ENCODE assay signal across 10 mouse cellular contexts in genomic region chr2:153305240-153305639, GRCm38 (mm10). TPM values are rescaled to one million over a fixed set of nuclear protein-coding genes. Genes with fewer than 3 reads are reported as not detected.
DNase-seq lines count a peak whose midpoint lies in the region; ATAC-seq lines count a peak whose summit lies in the region.
"Had no signal": no experiment of that assay in that cellular context is flagged by ENCODE, and none has a peak within 500 bp of the region (broad histone marks: within the 10 kb centered on the region; RNA-seq: fewer than 3 reads in every experiment).

No protein-coding gene starts in this region.

- H3K27me3 ChIP-seq in hindbrain, embryonic 12.5 days: no peaks in the 10 kb centered on the region
- no peaks in the 10 kb centered on the region for H3K27me3 ChIP-seq in hindbrain, embryonic 10.5 days (ENCODE audit: insufficient read depth, poor library complexity, severe bottlenecking)
- H3K27me3 ChIP-seq: embryonic facial prominence, embryonic 13.5 days had no signal

- no peak overlapping the region for H3K4me3 ChIP-seq in hindbrain, embryonic 12.5 days
- H3K4me3 ChIP-seq in hindbrain, embryonic 10.5 days: no peak overlapping the region
- H3K4me3 ChIP-seq: embryonic facial prominence, embryonic 13.5 days had no signal

- WGBS in hindbrain, embryonic 12.5 days: 76% methylated on average over 6 of the region's 6 CpGs
- WGBS in hindbrain, embryonic 10.5 days: 87% methylated on average over 6 of the region's 6 CpGs

- H3K9me3 ChIP-seq in hindbrain, embryonic 12.5 days (replicated peaks): no peaks in the 10 kb centered on the region
- no peaks in the 10 kb centered on the region for H3K9me3 ChIP-seq in hindbrain, embryonic 10.5 days
- H3K9me3 ChIP-seq: embryonic facial prominence, embryonic 13.5 days had no signal

- no peak overlapping the region for H3K9ac ChIP-seq in hindbrain, embryonic 12.5 days
- H3K9ac ChIP-seq: embryonic facial prominence, embryonic 13.5 days had no signal

- ATAC-seq in hindbrain, embryonic 12.5 days (ENCODE audit: low FRiP score): no peak
- ATAC-seq: lung, postnatal 0 days had no signal

- DNase-seq in hindbrain, embryonic 10.5 days (ENCODE audit: low spot score): no peak
- DNase-seq in ovary, adult 18-20 months (ENCODE audit: low spot score): peak; percentile 81
- DNase-seq in ovary, postnatal 14 days (ENCODE audit: low spot score): no peak
- peak; percentile 27 to 44 for DNase-seq in heart, postnatal 10 days
- DNase-seq in cerebellum, postnatal 4 days (ENCODE audit: low spot score in 2 of 2): no peak
- no peak for DNase-seq in embryo, embryonic 10 days (ENCODE audit: low spot score)
- DNase-seq in urinary bladder, postnatal 10 days (ENCODE audit: low spot score): no peak

- no peaks in the 10 kb centered on the region for H3K36me3 ChIP-seq in hindbrain, embryonic 12.5 days
- no peaks in the 10 kb centered on the region for H3K36me3 ChIP-seq in hindbrain, embryonic 10.5 days

- intact Hi-C loops in heart, postnatal 10 days (cut with DNase I): no loop called here

- H3K4me2 ChIP-seq in hindbrain, embryonic 12.5 days (replicated peaks): no peak overlapping the region
- H3K4me2 ChIP-seq: embryonic facial prominence, embryonic 13.5 days had no signal

- no peaks in the 10 kb centered on the region for H3K4me1 ChIP-seq in hindbrain, embryonic 12.5 days
- no peaks in the 10 kb centered on the region for H3K4me1 ChIP-seq in hindbrain, embryonic 10.5 days (replicated peaks)
- H3K4me1 ChIP-seq: embryonic facial prominence, embryonic 13.5 days had no signal

- H3K27ac ChIP-seq in hindbrain, embryonic 12.5 days: peak overlapping the region; percentile 23; the same call in 1 of the 2 replicates
- H3K27ac ChIP-seq in hindbrain, embryonic 10.5 days: no peak overlapping the region
- H3K27ac ChIP-seq: embryonic facial prominence, embryonic 13.5 days had no signal

RNA-seq across cellular contexts. Expression of gene Kif3b, which starts 14.0 kb away (rescaled TPM):
- 12.3 and 12.7 TPM in 2 replicates for polyA plus RNA-seq in hindbrain, embryonic 12.5 days (2016; fragmentation: Nextera tagmentation; extraction: Ambion mirVana)
- polyA plus RNA-seq in hindbrain, embryonic 10.5 days (2016; fragmentation: Nextera tagmentation; extraction: Ambion mirVana): 7.3 and 9.3 TPM in 2 replicates
- total RNA-seq in heart, postnatal 10 days (2021): 10 to 100 TPM; 11.3 to 12.9 TPM

RNA-seq across cellular contexts. Expression of gene Asxl1, which starts 40.4 kb away (rescaled TPM):
- 19.1 and 23.7 TPM in 2 replicates for polyA plus RNA-seq in hindbrain, embryonic 12.5 days (2016; fragmentation: Nextera tagmentation; extraction: Ambion mirVana)
- 11.7 and 13.4 TPM in 2 replicates for polyA plus RNA-seq in hindbrain, embryonic 10.5 days (2016; fragmentation: Nextera tagmentation; extraction: Ambion mirVana)
- total RNA-seq in heart, postnatal 10 days (2021): 10 to 100 TPM; 27.5 to 30.3 TPM

Comparison
In these comparisons a context has a peak if more than half of its experiments do, and no peak if none do; other contexts are left out.
1. DNase-seq: peak in ovary, adult 18-20 months (single experiment) and heart, postnatal 10 days (2 of 2); none in hindbrain, embryonic 10.5 days (single experiment), ovary, postnatal 14 days (single experiment), cerebellum, postnatal 4 days (0 of 2), embryo, embryonic 10 days (single experiment) and urinary bladder, postnatal 10 days (single experiment).